In the genomic region with DNA sequence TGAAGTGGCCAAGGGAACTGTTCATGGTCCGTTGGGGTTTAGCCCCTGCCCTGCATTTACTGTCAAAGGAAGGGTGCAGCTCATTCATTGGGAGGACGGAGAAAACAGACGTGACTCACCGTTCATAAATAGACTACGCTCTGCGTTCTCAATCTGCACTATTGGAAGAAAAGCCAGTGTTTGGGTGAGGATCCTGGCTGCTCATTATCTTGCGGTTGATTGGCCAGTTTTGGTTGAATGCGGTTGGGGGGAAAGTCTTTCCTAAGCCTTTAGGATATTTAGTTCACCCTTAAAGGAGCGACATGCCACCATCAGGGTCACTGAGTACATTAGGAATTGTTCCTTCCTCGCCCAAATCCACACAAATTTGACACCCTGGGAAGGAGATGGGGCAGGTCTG, we compare ENCODE assay signal across 8 mouse cellular contexts. TPM values are rescaled to one million over a fixed set of nuclear protein-coding genes. Genes with fewer than 3 reads are reported as not detected.
DNase-seq lines count a peak whose midpoint lies in the region; ATAC-seq and TF ChIP-seq lines count a peak whose summit lies in the region.

No protein-coding gene starts in this region.

- no peaks in the 10 kb centered on the region for H3K27me3 ChIP-seq in lung, embryonic 16.5 days (ENCODE audit: control insufficient read depth, insufficient read depth, low read depth, low read length)
- no peaks in the 10 kb centered on the region for H3K27me3 ChIP-seq in embryonic facial prominence, embryonic 11.5 days (ENCODE audit: control insufficient read depth, insufficient read depth, low read length)
- no peaks in the 10 kb centered on the region for H3K27me3 ChIP-seq in intestine, embryonic 16.5 days (replicated peaks; ENCODE audit: control insufficient read depth, insufficient read depth, low read length)
- H3K27me3 ChIP-seq in small intestine, adult 2 months (ENCODE audit: control insufficient read depth, insufficient read depth, low read length): no peaks in the 10 kb centered on the region

- H3K4me2 ChIP-seq in lung, embryonic 16.5 days (ENCODE audit: low read depth, low read length): peak overlapping the region; percentile 77
- peak overlapping the region; percentile 87 for H3K4me2 ChIP-seq in embryonic facial prominence, embryonic 11.5 days (ENCODE audit: low read depth, low read length)
- H3K4me2 ChIP-seq in intestine, embryonic 16.5 days (ENCODE audit: low read depth, low read length): peak overlapping the region; percentile 90

- no peak for DNase-seq in lung, postnatal 10 days
- DNase-seq in embryonic facial prominence, embryonic 11.5 days (ENCODE audit: low spot score): no peak
- DNase-seq in embryo, embryonic 9.5 days (ENCODE audit: extremely low spot score): no peak
- no peak for DNase-seq in kidney, adult 18-20 months
- no peak for DNase-seq in adrenal gland, postnatal 14 days

- H3K36me3 ChIP-seq in lung, embryonic 16.5 days (ENCODE audit: control insufficient read depth, insufficient read depth, low read length): no peaks in the 10 kb centered on the region
- no peaks in the 10 kb centered on the region for H3K36me3 ChIP-seq in embryonic facial prominence, embryonic 11.5 days (replicated peaks; ENCODE audit: control insufficient read depth, insufficient read depth, low read depth, low read length)
- H3K36me3 ChIP-seq in intestine, embryonic 16.5 days (ENCODE audit: control insufficient read depth, insufficient read depth, low read length): no peaks in the 10 kb centered on the region
- H3K36me3 ChIP-seq in small intestine, adult 2 months (ENCODE audit: control insufficient read depth, insufficient read depth, low read length): no peaks in the 10 kb centered on the region

- no peak overlapping the region for H3K27ac ChIP-seq in lung, embryonic 16.5 days (ENCODE audit: low read length)
- no peak overlapping the region for H3K27ac ChIP-seq in embryonic facial prominence, embryonic 11.5 days (replicated peaks; ENCODE audit: low read depth, low read length)
- no peak overlapping the region for H3K27ac ChIP-seq in intestine, embryonic 16.5 days (ENCODE audit: low read length)
- H3K27ac ChIP-seq in small intestine, adult 2 months (ENCODE audit: insufficient read depth, low read depth, low read length): peak overlapping the region; percentile 19; the same call in 1 of the 2 replicates

- ATAC-seq in lung, embryonic 16.5 days (ENCODE audit: low read depth): no peak
- ATAC-seq in embryonic facial prominence, embryonic 11.5 days (replicated peaks; ENCODE audit: insufficient number of reproducible peaks, low FRiP score, low TSS enrichment, low read depth): no peak
- no peak for ATAC-seq in intestine, embryonic 16.5 days

- peaks cover 18% of the 10 kb centered on the region for H3K4me1 ChIP-seq in lung, embryonic 16.5 days (replicated peaks; ENCODE audit: control insufficient read depth, insufficient read depth, low read length)
- no peaks in the 10 kb centered on the region for H3K4me1 ChIP-seq in embryonic facial prominence, embryonic 11.5 days (ENCODE audit: control insufficient read depth, insufficient read depth, low read length)
- H3K4me1 ChIP-seq in intestine, embryonic 16.5 days (ENCODE audit: control insufficient read depth, insufficient read depth, low read length): peaks cover 10% of the 10 kb centered on the region
- no peaks in the 10 kb centered on the region; the same call in 1 of the 2 replicates for H3K4me1 ChIP-seq in small intestine, adult 2 months (ENCODE audit: control insufficient read depth, insufficient read depth, insufficient read length, low read length)

- WGBS in lung, embryonic 16.5 days: 3% methylated on average over 10 of the region's 10 CpGs
- WGBS in embryonic facial prominence, embryonic 11.5 days: 19% methylated on average over 10 of the region's 10 CpGs
- WGBS in intestine, embryonic 16.5 days: 6% methylated on average over 10 of the region's 10 CpGs
- 5% methylated on average over 10 of the region's 10 CpGs for WGBS in small intestine, adult 2 months

- TF ChIP-seq CTCF in small intestine, adult 2 months (IDR thresholded peaks at IDR 0.05; ENCODE audit: extremely low read depth, insufficient read length, insufficient replicate concordance, low read depth, low read length): no peak

- H3K4me3 ChIP-seq in lung, embryonic 16.5 days (ENCODE audit: low read length): peak overlapping the region; percentile 77
- H3K4me3 ChIP-seq in embryonic facial prominence, embryonic 11.5 days (ENCODE audit: low read depth, low read length): peak overlapping the region; percentile 84
- H3K4me3 ChIP-seq in intestine, embryonic 16.5 days (ENCODE audit: low read length): peak overlapping the region; percentile 90
- H3K4me3 ChIP-seq in small intestine, adult 2 months (ENCODE audit: low read depth, low read length): peak overlapping the region; percentile 90

- H3K9me3 ChIP-seq in lung, embryonic 16.5 days (ENCODE audit: control insufficient read depth, low read length): no peaks in the 10 kb centered on the region
- H3K9me3 ChIP-seq in embryonic facial prominence, embryonic 11.5 days (replicated peaks; ENCODE audit: control insufficient read depth, low read length): no peaks in the 10 kb centered on the region
- no peaks in the 10 kb centered on the region for H3K9me3 ChIP-seq in intestine, embryonic 16.5 days (ENCODE audit: control insufficient read depth, low read length)

- TF ChIP-seq POLR2A in small intestine, adult 2 months (IDR thresholded peaks at IDR 0.05; ENCODE audit: low read depth, low read length): no peak

- H3K9ac ChIP-seq in lung, embryonic 16.5 days (ENCODE audit: low read length): peak overlapping the region; percentile 84
- H3K9ac ChIP-seq in embryonic facial prominence, embryonic 11.5 days (replicated peaks; ENCODE audit: low read length): peak overlapping the region; percentile 79
- H3K9ac ChIP-seq in intestine, embryonic 16.5 days (ENCODE audit: low read depth, low read length): peak overlapping the region; percentile 87

RNA-seq across cellular contexts. Expression of gene Rcan1, which starts 5.4 kb away (rescaled TPM):
- 57.7 and 61.2 TPM in 2 replicates for polyA plus RNA-seq in lung, embryonic 16.5 days (2015; fragmentation: Nextera tagmentation; extraction: Ambion mirVana)
- polyA plus RNA-seq in embryonic facial prominence, embryonic 11.5 days (2014; fragmentation: Nextera tagmentation; extraction: Ambion mirVana): 36.6 and 42.0 TPM in 2 replicates
- polyA plus RNA-seq in intestine, embryonic 16.5 days (2015; fragmentation: Nextera tagmentation; extraction: Ambion mirVana): 23.6 and 28.1 TPM in 2 replicates
- polyA plus RNA-seq in small intestine, adult 2 months (2012; rRNA removed): 7.3 and 9.7 TPM in 2 replicates
- total RNA-seq in adrenal gland, postnatal 14 days (2021): 16.6 and 16.9 TPM in 2 replicates

RNA-seq across cellular contexts. Expression of gene Clic6, which starts 20.3 kb away (rescaled TPM):
- polyA plus RNA-seq in lung, embryonic 16.5 days (2015; fragmentation: Nextera tagmentation; extraction: Ambion mirVana): 15.7 and 16.4 TPM in 2 replicates
- 1.2 and 1.9 TPM in 2 replicates for polyA plus RNA-seq in embryonic facial prominence, embryonic 11.5 days (2014; fragmentation: Nextera tagmentation; extraction: Ambion mirVana)
- 57.4 and 76.6 TPM in 2 replicates for polyA plus RNA-seq in intestine, embryonic 16.5 days (2015; fragmentation: Nextera tagmentation; extraction: Ambion mirVana)
- polyA plus RNA-seq in small intestine, adult 2 months (2012; rRNA removed): 1.4 and 2.1 TPM in 2 replicates
- 0.34 and 0.70 TPM in 2 replicates for total RNA-seq in adrenal gland, postnatal 14 days (2021)
